Mouse (Mus musculus): ENCODE results near the gene Kcnn3. TPM values are rescaled to one million over a fixed set of nuclear protein-coding genes. Genes with fewer than 3 reads are reported as not detected.

Kcnn3 gene
- polyA plus RNA-seq, 1 experiment: 2.4 TPM

GRCm38 (mm10) chr3:89612048-89612447 is 92.1 kb downstream of the Kcnn3 start:
- Histone ChIP-seq H3K36me3 (ENCODE audit: control insufficient read depth, insufficient read depth, low read length) (no peaks in the 10 kb centered on the region), H3K4me3 (ENCODE audit: control insufficient read depth, insufficient read depth, low read length) (no peak overlapping the region), H3K27ac (ENCODE audit: control insufficient read depth, insufficient read depth, low read length) (no peak overlapping the region), H3K27me3 (ENCODE audit: control insufficient read depth, insufficient read depth, low read length) (no peaks in the 10 kb centered on the region), H3K4me1 (replicated peaks; ENCODE audit: control insufficient read depth, insufficient read depth, low read length) (no peaks in the 10 kb centered on the region)
- peak; percentile 49 for DNase-seq
- WGBS: 55% methylated on average over 5 of the region's 5 CpGs
- TF ChIP-seq POLR2A (IDR thresholded peaks at IDR 0.05; ENCODE audit: control insufficient read depth, extremely low read depth, insufficient read depth, low read length, poor library complexity) (no peak), CTCF (IDR thresholded peaks at IDR 0.05; ENCODE audit: borderline replicate concordance, control insufficient read depth, extremely low read depth, insufficient read depth, low read length, poor library complexity) (no peak)

GRCm38 (mm10) chr3:89613526-89614523 is 93.9 kb downstream of the Kcnn3 start:
- Histone ChIP-seq H3K27me3 (ENCODE audit: control insufficient read depth, insufficient read depth, low read length) (no peaks in the 10 kb centered on the region), H3K4me1 (replicated peaks; ENCODE audit: control insufficient read depth, insufficient read depth, low read length) (no peaks in the 10 kb centered on the region), H3K36me3 (ENCODE audit: control insufficient read depth, insufficient read depth, low read length) (no peaks in the 10 kb centered on the region), H3K27ac (ENCODE audit: control insufficient read depth, insufficient read depth, low read length) (no peak overlapping the region), H3K4me3 (ENCODE audit: control insufficient read depth, insufficient read depth, low read length) (no peak overlapping the region)
- 94% methylated on average over 18 of the region's 18 CpGs for WGBS
- DNase-seq: no peak
- TF ChIP-seq POLR2A (IDR thresholded peaks at IDR 0.05; ENCODE audit: control insufficient read depth, extremely low read depth, insufficient read depth, low read length, poor library complexity) (no peak), CTCF (IDR thresholded peaks at IDR 0.05; ENCODE audit: borderline replicate concordance, control insufficient read depth, extremely low read depth, insufficient read depth, low read length, poor library complexity) (no peak)

- Histone ChIP-seq H3K27ac (ENCODE audit: control insufficient read depth, insufficient read depth, low read length) (no peak overlapping the region), H3K4me3 (ENCODE audit: control insufficient read depth, insufficient read depth, low read length) (no peak overlapping the region), H3K4me1 (replicated peaks; ENCODE audit: control insufficient read depth, insufficient read depth, low read length) (no peaks in the 10 kb centered on the region), H3K27me3 (ENCODE audit: control insufficient read depth, insufficient read depth, low read length) (no peaks in the 10 kb centered on the region), H3K36me3 (ENCODE audit: control insufficient read depth, insufficient read depth, low read length) (no peaks in the 10 kb centered on the region)
- TF ChIP-seq CTCF (IDR thresholded peaks at IDR 0.05; ENCODE audit: borderline replicate concordance, control insufficient read depth, extremely low read depth, insufficient read depth, low read length, poor library complexity): no peak
- TF ChIP-seq POLR2A (IDR thresholded peaks at IDR 0.05; ENCODE audit: control insufficient read depth, extremely low read depth, insufficient read depth, low read length, poor library complexity): no peak
- 69% methylated on average over 6 of the region's 6 CpGs for WGBS
- DNase-seq: peak; percentile 10
Observed at GRCm38 (mm10) chr3:89616861-89617260, 96.9 kb downstream of the Kcnn3 start.

GRCm38 (mm10) chr3:89617360-89617759 is 97.4 kb downstream of the Kcnn3 start:
- Histone ChIP-seq H3K4me1 (replicated peaks; ENCODE audit: control insufficient read depth, insufficient read depth, low read length) (no peaks in the 10 kb centered on the region), H3K4me3 (ENCODE audit: control insufficient read depth, insufficient read depth, low read length) (no peak overlapping the region), H3K36me3 (ENCODE audit: control insufficient read depth, insufficient read depth, low read length) (no peaks in the 10 kb centered on the region), H3K27me3 (ENCODE audit: control insufficient read depth, insufficient read depth, low read length) (no peaks in the 10 kb centered on the region), H3K27ac (ENCODE audit: control insufficient read depth, insufficient read depth, low read length) (no peak overlapping the region)
- TF ChIP-seq POLR2A (IDR thresholded peaks at IDR 0.05; ENCODE audit: control insufficient read depth, extremely low read depth, insufficient read depth, low read length, poor library complexity) (no peak), CTCF (IDR thresholded peaks at IDR 0.05; ENCODE audit: borderline replicate concordance, control insufficient read depth, extremely low read depth, insufficient read depth, low read length, poor library complexity) (no peak)
- no peak for DNase-seq
- WGBS: 33% methylated on average over 2 of the region's 2 CpGs

GRCm38 (mm10) chr3:89622825-89623224 is 102.9 kb downstream of the Kcnn3 start:
- no peak for DNase-seq
- no peak overlapping the region for H3K27ac ChIP-seq (ENCODE audit: control insufficient read depth, insufficient read depth, low read length)
- no peak for TF ChIP-seq POLR2A (IDR thresholded peaks at IDR 0.05; ENCODE audit: control insufficient read depth, extremely low read depth, insufficient read depth, low read length, poor library complexity)
- no peak for TF ChIP-seq CTCF (IDR thresholded peaks at IDR 0.05; ENCODE audit: borderline replicate concordance, control insufficient read depth, extremely low read depth, insufficient read depth, low read length, poor library complexity)
- no peaks in the 10 kb centered on the region for H3K4me1 ChIP-seq (replicated peaks; ENCODE audit: control insufficient read depth, insufficient read depth, low read length)
- WGBS: 60% methylated on average over 6 of the region's 6 CpGs
- H3K27me3 ChIP-seq (ENCODE audit: control insufficient read depth, insufficient read depth, low read length): no peaks in the 10 kb centered on the region
- H3K36me3 ChIP-seq (ENCODE audit: control insufficient read depth, insufficient read depth, low read length): no peaks in the 10 kb centered on the region
- H3K4me3 ChIP-seq (ENCODE audit: control insufficient read depth, insufficient read depth, low read length): no peak overlapping the region

- 68% methylated on average over 4 of the region's 4 CpGs for WGBS
- no peak overlapping the region for H3K27ac ChIP-seq (ENCODE audit: control insufficient read depth, insufficient read depth, low read length)
- H3K4me3 ChIP-seq (ENCODE audit: control insufficient read depth, insufficient read depth, low read length): no peak overlapping the region
- no peaks in the 10 kb centered on the region for H3K27me3 ChIP-seq (ENCODE audit: control insufficient read depth, insufficient read depth, low read length)
- no peak for TF ChIP-seq CTCF (IDR thresholded peaks at IDR 0.05; ENCODE audit: borderline replicate concordance, control insufficient read depth, extremely low read depth, insufficient read depth, low read length, poor library complexity)
- TF ChIP-seq POLR2A (IDR thresholded peaks at IDR 0.05; ENCODE audit: control insufficient read depth, extremely low read depth, insufficient read depth, low read length, poor library complexity): no peak
- no peaks in the 10 kb centered on the region for H3K4me1 ChIP-seq (replicated peaks; ENCODE audit: control insufficient read depth, insufficient read depth, low read length)
- no peaks in the 10 kb centered on the region for H3K36me3 ChIP-seq (ENCODE audit: control insufficient read depth, insufficient read depth, low read length)
- DNase-seq: no peak
Observed at GRCm38 (mm10) chr3:89623531-89623930, 103.6 kb downstream of the Kcnn3 start.
